ENCODE assay signal across 8 mouse cellular contexts in the genomic region with DNA sequence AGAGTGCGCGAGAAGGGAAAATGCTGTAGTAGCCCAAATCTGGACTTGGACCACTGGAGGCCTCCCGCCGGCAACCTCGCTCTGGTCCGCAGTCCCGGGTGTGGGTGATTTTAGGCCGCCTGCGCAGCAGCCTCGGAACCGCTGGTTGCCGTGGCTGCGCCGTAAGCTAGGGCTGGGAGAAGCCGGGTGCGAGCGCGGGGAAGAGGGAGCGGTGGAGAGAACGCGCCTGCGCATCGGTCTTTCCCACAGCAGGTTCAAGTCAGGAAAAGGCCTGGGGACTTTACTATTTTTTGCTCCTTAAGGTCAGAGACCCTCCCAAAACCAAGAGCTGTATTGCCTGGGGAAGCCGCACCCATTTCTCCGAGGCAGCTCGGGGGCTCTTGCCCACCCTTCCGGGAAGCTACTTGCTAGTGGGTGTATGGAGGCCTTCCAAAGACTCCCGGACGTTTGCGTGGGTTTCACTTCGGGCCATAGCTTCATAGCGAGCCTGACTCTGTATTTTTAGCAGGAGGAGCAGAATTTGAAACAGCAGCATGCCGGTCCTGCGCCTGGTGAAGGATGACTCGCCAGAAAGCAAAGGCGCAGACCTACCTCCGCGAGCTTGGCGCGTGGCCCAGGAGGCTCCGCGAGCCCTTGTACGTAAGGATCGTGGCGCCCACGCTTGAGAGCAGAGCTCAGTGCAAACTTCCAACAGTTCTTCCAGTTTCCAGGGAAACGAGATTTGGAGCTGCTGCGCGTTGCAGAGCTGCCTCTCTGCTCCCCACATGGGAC. TPM values are rescaled to one million over a fixed set of nuclear protein-coding genes. Genes with fewer than 3 reads are reported as not detected.
DNase-seq lines count a peak whose midpoint lies in the region; ATAC-seq and TF ChIP-seq lines count a peak whose summit lies in the region.

No protein-coding gene starts in this region.

- ATAC-seq in granulocyte monocyte progenitor cell, adult 5-6 weeks (replicated peaks; ENCODE audit: poor library complexity, severe bottlenecking), result peak; percentile 22
- ATAC-seq in stomach, embryonic 14.5 days (ENCODE audit: insufficient number of reproducible peaks, insufficient read depth, low FRiP score, low read depth), result peak; percentile 21; the same call in 1 of the 2 replicates

- H3K9ac ChIP-seq in stomach, embryonic 14.5 days (replicated peaks; ENCODE audit: low read depth, low read length), result no peak overlapping the region

- intact Hi-C loops in gastrocnemius, adult 2 months (cut with DNase I), result no loop called here
- intact Hi-C loops in gastrocnemius, postnatal 36 days (cut with DNase I), result no loop called here
- intact Hi-C loops in left cerebral cortex, postnatal 4 days (cut with DNase I), result no loop called here

- 1% methylated on average over 49 of the region's 49 CpGs for WGBS in kidney, adult 2 months
- under 1% methylated on average over 49 of the region's 49 CpGs for WGBS in midbrain, embryonic 10.5 days
- under 1% methylated on average over 48 of the region's 49 CpGs for WGBS in stomach, embryonic 14.5 days

- peak overlapping the region; percentile 59 for H3K4me2 ChIP-seq in stomach, embryonic 14.5 days (replicated peaks; ENCODE audit: low read depth, low read length)

- peak overlapping the region; percentile 4; the same call in 1 of the 2 replicates for H3K27ac ChIP-seq in gastrocnemius, adult 2 months
- H3K27ac ChIP-seq in kidney, adult 2 months (ENCODE audit: insufficient read depth, low read depth, low read length), result no peak overlapping the region
- no peak overlapping the region for H3K27ac ChIP-seq in midbrain, embryonic 10.5 days (replicated peaks)
- H3K27ac ChIP-seq in stomach, embryonic 14.5 days (ENCODE audit: low read length), result no peak overlapping the region

- peaks cover 3% of the 10 kb centered on the region; the same call in 1 of the 2 replicates for H3K27me3 ChIP-seq in kidney, adult 2 months (replicated peaks; ENCODE audit: control insufficient read depth, insufficient read depth, low read length)
- H3K27me3 ChIP-seq in midbrain, embryonic 10.5 days (ENCODE audit: low read depth, poor library complexity, severe bottlenecking), result peaks cover 90% of the 10 kb centered on the region
- H3K27me3 ChIP-seq in stomach, embryonic 14.5 days (ENCODE audit: control insufficient read depth, insufficient read depth, low read length), result peaks cover 67% of the 10 kb centered on the region

- no peaks in the 10 kb centered on the region for H3K36me3 ChIP-seq in kidney, adult 2 months (ENCODE audit: control insufficient read depth, insufficient read depth, low read length)
- H3K36me3 ChIP-seq in midbrain, embryonic 10.5 days, result no peaks in the 10 kb centered on the region
- no peaks in the 10 kb centered on the region for H3K36me3 ChIP-seq in stomach, embryonic 14.5 days (ENCODE audit: control insufficient read depth, insufficient read depth, low read length)

- DNase-seq in gastrocnemius, adult 2 months, result peak; percentile 42
- DNase-seq in gastrocnemius, postnatal 36 days, result no peak
- peak; percentile 28 to 37 for DNase-seq in cerebellum, postnatal 4 days (ENCODE audit: low spot score in 2 of 2)
- peak; percentile 21 for DNase-seq in kidney, adult 2 months
- peak; percentile 54 for DNase-seq in left cerebral cortex, postnatal 4 days
- peak; percentile 55 for DNase-seq in midbrain, embryonic 10.5 days (ENCODE audit: low spot score)

- H3K4me3 ChIP-seq in gastrocnemius, adult 2 months, result peak overlapping the region; percentile 81
- peak overlapping the region; percentile 27 for H3K4me3 ChIP-seq in kidney, adult 2 months (ENCODE audit: insufficient read depth, low read depth, low read length)
- peak overlapping the region; percentile 68 for H3K4me3 ChIP-seq in midbrain, embryonic 10.5 days
- peak overlapping the region; percentile 35 for H3K4me3 ChIP-seq in stomach, embryonic 14.5 days (ENCODE audit: low read depth, low read length)

- peaks cover 3% of the 10 kb centered on the region; the same call in 1 of the 2 replicates for H3K4me1 ChIP-seq in kidney, adult 2 months (ENCODE audit: control insufficient read depth, insufficient read depth, low read length)
- H3K4me1 ChIP-seq in midbrain, embryonic 10.5 days, result peaks cover 31% of the 10 kb centered on the region
- peaks cover 17% of the 10 kb centered on the region; the same call in 1 of the 2 replicates for H3K4me1 ChIP-seq in stomach, embryonic 14.5 days (ENCODE audit: control insufficient read depth, insufficient read depth, low read length)

- no peak for TF ChIP-seq POLR2A in kidney, adult 2 months (IDR thresholded peaks at IDR 0.05; ENCODE audit: low read depth, low read length)

- TF ChIP-seq CTCF in gastrocnemius, adult 2 months (IDR thresholded peaks at IDR 0.05), result no peak
- no peak for TF ChIP-seq CTCF in kidney, adult 2 months (conservative IDR thresholded peaks at IDR 0.05; ENCODE audit: insufficient read depth, insufficient read length, low read depth, low read length)

- no peaks in the 10 kb centered on the region for H3K9me3 ChIP-seq in midbrain, embryonic 10.5 days (replicated peaks)
- H3K9me3 ChIP-seq in stomach, embryonic 14.5 days (ENCODE audit: control insufficient read depth, low read depth, low read length), result no peaks in the 10 kb centered on the region

RNA-seq across cellular contexts. Expression of a gene that starts 1.3 kb away (rescaled TPM):
- under 1 TPM; 0.13 to 0.28 TPM for total RNA-seq in gastrocnemius, adult 2 months (2021)
- under 1 TPM; 0.36 to 0.39 TPM for total RNA-seq in gastrocnemius, postnatal 36 days (2021)
- not detected in 2 replicates for total RNA-seq in granulocyte monocyte progenitor cell, adult 5-6 weeks (2014; fragmentation: Nextera tagmentation)
- not detected in 2 replicates for total RNA-seq in granulocyte monocyte progenitor cell, adult 5-6 weeks (2017)
- 0.59 and 0.95 TPM in 2 replicates for polyA plus RNA-seq in kidney, adult 2 months (2012; rRNA removed)
- total RNA-seq in left cerebral cortex, postnatal 4 days (2021), result 10 to 100 TPM; 36.1 to 41.3 TPM
- 0.07 TPM in 1 of 2 replicates, not detected in the other for polyA plus RNA-seq in midbrain, embryonic 10.5 days (2016; fragmentation: Nextera tagmentation; extraction: Ambion mirVana)
- polyA plus RNA-seq in stomach, embryonic 14.5 days (2014; fragmentation: Nextera tagmentation; extraction: Ambion mirVana), result not detected in 2 replicates

RNA-seq across cellular contexts. Expression of a gene that starts 19.2 kb away (rescaled TPM):
- not detected for total RNA-seq in gastrocnemius, adult 2 months (2021)
- total RNA-seq in gastrocnemius, postnatal 36 days (2021), result not detected
- total RNA-seq in granulocyte monocyte progenitor cell, adult 5-6 weeks (2014; fragmentation: Nextera tagmentation), result not detected in 2 replicates
- total RNA-seq in granulocyte monocyte progenitor cell, adult 5-6 weeks (2017), result not detected in 2 replicates
- not detected in 2 replicates for polyA plus RNA-seq in kidney, adult 2 months (2012; rRNA removed)
- not detected for total RNA-seq in left cerebral cortex, postnatal 4 days (2021)
- 0.16 and 0.53 TPM in 2 replicates for polyA plus RNA-seq in midbrain, embryonic 10.5 days (2016; fragmentation: Nextera tagmentation; extraction: Ambion mirVana)
- 0.62 TPM in 1 of 2 replicates, not detected in the other for polyA plus RNA-seq in stomach, embryonic 14.5 days (2014; fragmentation: Nextera tagmentation; extraction: Ambion mirVana)

RNA-seq across cellular contexts. Expression of a gene that starts 56.6 kb away (rescaled TPM):
- 1 to 10 TPM; 3.4 to 5.0 TPM for total RNA-seq in gastrocnemius, adult 2 months (2021)
- total RNA-seq in gastrocnemius, postnatal 36 days (2021), result 1 to 10 TPM; 3.1 to 3.6 TPM
- total RNA-seq in granulocyte monocyte progenitor cell, adult 5-6 weeks (2014; fragmentation: Nextera tagmentation), result 5.6 and 7.7 TPM in 2 replicates
- total RNA-seq in granulocyte monocyte progenitor cell, adult 5-6 weeks (2017), result 5.5 and 6.1 TPM in 2 replicates
- 16.6 and 18.7 TPM in 2 replicates for polyA plus RNA-seq in kidney, adult 2 months (2012; rRNA removed)
- total RNA-seq in left cerebral cortex, postnatal 4 days (2021), result 1 to 10 TPM; 7.1 to 8.0 TPM
- polyA plus RNA-seq in midbrain, embryonic 10.5 days (2016; fragmentation: Nextera tagmentation; extraction: Ambion mirVana), result 6.1 and 7.5 TPM in 2 replicates
- 3.1 and 3.8 TPM in 2 replicates for polyA plus RNA-seq in stomach, embryonic 14.5 days (2014; fragmentation: Nextera tagmentation; extraction: Ambion mirVana)

Comparison
In these comparisons a context has a peak if more than half of its experiments do, and no peak if none do; other contexts are left out.
1. DNase-seq: peak in gastrocnemius, adult 2 months (single experiment), cerebellum, postnatal 4 days (2 of 2), kidney, adult 2 months (single experiment), left cerebral cortex, postnatal 4 days (single experiment) and midbrain, embryonic 10.5 days (single experiment); none in gastrocnemius, postnatal 36 days (0 of 2).
2. H3K4me3 ChIP-seq: peak in every context shown above with its lines; median percentile 81 in gastrocnemius, adult 2 months; 68 in midbrain, embryonic 10.5 days; 35 in stomach, embryonic 14.5 days; 27 in kidney, adult 2 months.
3. RNA of a gene that starts 1.3 kb away (total RNA-seq): 36.1 to 41.3 TPM in left cerebral cortex, postnatal 4 days; 0.36 to 0.39 TPM in gastrocnemius, postnatal 36 days, 0.13 to 0.28 TPM in gastrocnemius, adult 2 months and not detected in granulocyte monocyte progenitor cell, adult 5-6 weeks; every median in the first group is over 10 times any median in the second.